Mouse (Mus musculus) embryonic fibroblast, embryonic 13.5 days (primary cell): ENCODE data around the gene Eif2b5.

Source experiments
- CTCF ChIP-seq: IDR thresholded peaks from 2 replicates; pipeline ENCODE4 v1.5.1; 2011; ENCODE audit warnings: mild to moderate bottlenecking, control low read depth, low read length, moderate library complexity, borderline replicate concordance; ENCODE audit not compliant: insufficient read depth
- POLR2A ChIP-seq: IDR thresholded peaks from 2 replicates; pipeline ENCODE4 v1.6.1; 2011; ENCODE audit warnings: low read depth, mild to moderate bottlenecking, control low read depth, low read length, moderate library complexity

DNA sequence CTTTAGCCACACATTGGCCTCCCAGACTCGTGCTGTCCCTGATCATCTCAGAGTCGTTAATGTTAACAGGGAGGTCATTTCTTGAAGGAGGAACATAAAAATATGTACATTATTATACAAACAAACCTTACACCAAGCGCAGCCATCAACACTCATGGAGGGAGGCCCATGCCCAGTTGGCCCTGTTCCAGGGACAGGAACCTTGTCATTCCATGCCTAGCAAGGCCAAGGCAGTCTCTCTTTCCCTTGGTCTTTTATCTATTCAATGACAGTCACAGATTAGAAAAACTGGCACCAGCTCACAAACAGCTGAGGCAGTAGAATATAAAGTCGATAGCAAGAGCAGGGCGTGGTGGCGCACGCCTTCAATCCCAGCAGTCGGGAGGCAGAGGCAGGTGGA, 24.4 kb upstream of the Eif2b5 start:
- TF ChIP-seq POLR2A (no peak), CTCF (no peak)
